8 mouse cellular contexts compared by ENCODE assay signal in the genomic region with DNA sequence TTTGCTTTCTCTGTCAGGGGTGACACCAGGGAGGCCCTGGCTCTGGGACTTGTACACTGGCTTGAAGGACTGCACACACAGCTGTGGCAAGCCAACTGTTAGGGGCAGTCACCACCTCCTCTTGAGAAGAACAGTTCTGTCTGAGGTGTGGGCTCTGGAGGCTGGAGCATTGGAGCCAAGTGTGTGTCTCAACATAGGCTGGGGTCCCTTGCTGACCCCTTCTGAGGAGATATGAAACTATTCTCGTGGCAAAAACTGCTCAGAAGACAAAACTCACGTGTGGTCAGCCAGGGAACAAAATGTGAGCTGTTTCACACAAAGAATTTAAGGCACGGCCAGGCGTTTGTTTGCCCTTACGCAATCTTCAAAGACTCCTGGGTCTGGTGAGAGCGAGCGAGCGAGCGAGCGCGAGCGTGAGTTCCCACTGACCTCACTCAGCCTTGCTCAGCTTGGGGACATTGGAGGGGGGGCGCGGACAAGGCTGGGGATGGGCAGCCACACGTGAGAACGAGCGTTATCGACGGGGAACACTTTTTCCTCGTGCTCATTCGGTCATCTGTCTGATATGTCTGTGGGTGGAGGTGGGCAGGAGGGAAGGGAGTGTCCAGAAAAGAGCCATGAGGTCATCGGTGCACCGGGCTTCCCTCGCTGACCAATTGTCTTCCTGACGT. TPM values are rescaled to one million over a fixed set of nuclear protein-coding genes. Genes with fewer than 3 reads are reported as not detected.
DNase-seq lines count a peak whose midpoint lies in the region; ATAC-seq and TF ChIP-seq lines count a peak whose summit lies in the region.

No protein-coding gene starts in this region.

- peak overlapping the region; percentile 26; the same call in 1 of the 2 replicates for H3K4me2 ChIP-seq in hindbrain, embryonic 12.5 days (replicated peaks)
- peak overlapping the region; percentile 66 for H3K4me2 ChIP-seq in liver, embryonic 15.5 days
- H3K4me2 ChIP-seq in stomach, embryonic 14.5 days (replicated peaks; ENCODE audit: low read depth, low read length), result peak overlapping the region; percentile 35

- DNase-seq in adrenal gland, postnatal 10 days, result peak; percentile 60
- DNase-seq in adrenal gland, postnatal 4 days (ENCODE audit: low spot score in 2 of 2), result no peak
- DNase-seq in ovary, postnatal 14 days (ENCODE audit: low spot score), result no peak

- H3K36me3 ChIP-seq in hindbrain, embryonic 12.5 days, result no peaks in the 10 kb centered on the region
- H3K36me3 ChIP-seq in liver, embryonic 15.5 days (replicated peaks), result no peaks in the 10 kb centered on the region
- no peaks in the 10 kb centered on the region for H3K36me3 ChIP-seq in stomach, embryonic 14.5 days (ENCODE audit: control insufficient read depth, insufficient read depth, low read length)

- no peaks in the 10 kb centered on the region for H3K9me3 ChIP-seq in hindbrain, embryonic 12.5 days (replicated peaks)
- H3K9me3 ChIP-seq in liver, embryonic 15.5 days (replicated peaks), result no peaks in the 10 kb centered on the region
- H3K9me3 ChIP-seq in stomach, embryonic 14.5 days (ENCODE audit: control insufficient read depth, low read depth, low read length), result no peaks in the 10 kb centered on the region

- ATAC-seq in hindbrain, embryonic 12.5 days (ENCODE audit: low FRiP score), result no peak
- ATAC-seq in liver, embryonic 15.5 days (ENCODE audit: insufficient read depth), result peak; percentile 60
- 0 out of 2 replicates have a peak, but pooled peaks have one; percentile 43 for ATAC-seq in stomach, embryonic 14.5 days (ENCODE audit: insufficient number of reproducible peaks, insufficient read depth, low FRiP score, low read depth)
- no peak for ATAC-seq in inflammation-experienced regulatory T-cells, adult 6 months

- no peak for TF ChIP-seq CTCF in bone marrow, adult 2 months (IDR thresholded peaks at IDR 0.05; ENCODE audit: control insufficient read depth, insufficient read depth, low read length)

- H3K9ac ChIP-seq in hindbrain, embryonic 12.5 days, result peak overlapping the region; percentile 27; the same call in 1 of the 2 replicates
- H3K9ac ChIP-seq in liver, embryonic 15.5 days, result 0 out of 2 replicates have a peak overlapping the region, but pooled peaks have one; percentile 6
- H3K9ac ChIP-seq in stomach, embryonic 14.5 days (replicated peaks; ENCODE audit: low read depth, low read length), result no peak overlapping the region

- WGBS in bone marrow, adult 2 months, result 11% methylated on average over 25 of the region's 25 CpGs
- WGBS in hindbrain, embryonic 12.5 days, result 40% methylated on average over 25 of the region's 25 CpGs
- WGBS in liver, embryonic 15.5 days (ENCODE audit: insufficient replicate concordance), result 3% methylated on average over 25 of the region's 25 CpGs
- WGBS in stomach, embryonic 14.5 days, result 31% methylated on average over 25 of the region's 25 CpGs

- H3K27ac ChIP-seq in bone marrow, adult 2 months (ENCODE audit: control insufficient read depth, insufficient read depth, low read depth, low read length, poor library complexity), result no peak overlapping the region
- no peak overlapping the region for H3K27ac ChIP-seq in hindbrain, embryonic 12.5 days
- H3K27ac ChIP-seq in liver, embryonic 15.5 days (replicated peaks), result peak overlapping the region; percentile 61; the same call in 1 of the 2 replicates
- no peak overlapping the region for H3K27ac ChIP-seq in stomach, embryonic 14.5 days (ENCODE audit: low read length)

- no peaks in the 10 kb centered on the region; the same call in 1 of the 2 replicates for H3K4me1 ChIP-seq in bone marrow, adult 2 months (ENCODE audit: control insufficient read depth, insufficient read depth, low read length)
- H3K4me1 ChIP-seq in hindbrain, embryonic 12.5 days, result peaks cover 14% of the 10 kb centered on the region
- H3K4me1 ChIP-seq in liver, embryonic 15.5 days (replicated peaks), result peaks cover 30% of the 10 kb centered on the region
- peaks cover 13% of the 10 kb centered on the region for H3K4me1 ChIP-seq in stomach, embryonic 14.5 days (ENCODE audit: control insufficient read depth, insufficient read depth, low read length)

- no peaks in the 10 kb centered on the region for H3K27me3 ChIP-seq in hindbrain, embryonic 12.5 days
- 0 out of 2 replicates have a peak, but pooled peaks cover 3% of the 10 kb centered on the region for H3K27me3 ChIP-seq in liver, embryonic 15.5 days
- H3K27me3 ChIP-seq in stomach, embryonic 14.5 days (ENCODE audit: control insufficient read depth, insufficient read depth, low read length), result no peaks in the 10 kb centered on the region

- no peak for TF ChIP-seq POLR2A in bone marrow, adult 2 months (IDR thresholded peaks at IDR 0.05; ENCODE audit: borderline replicate concordance, control insufficient read depth, low read depth, low read length)

- H3K4me3 ChIP-seq in bone marrow, adult 2 months (replicated peaks; ENCODE audit: control insufficient read depth, low read depth, low read length), result peak overlapping the region; percentile 37
- no peak overlapping the region for H3K4me3 ChIP-seq in hindbrain, embryonic 12.5 days
- H3K4me3 ChIP-seq in liver, embryonic 15.5 days (replicated peaks), result peak overlapping the region; percentile 38
- H3K4me3 ChIP-seq in stomach, embryonic 14.5 days (ENCODE audit: low read depth, low read length), result no peak overlapping the region

RNA-seq across cellular contexts. Expression of a gene that starts 48.3 kb away (rescaled TPM):
- 1 to 10 TPM; 6.4 to 9.7 TPM for total RNA-seq in adrenal gland, postnatal 10 days (2021)
- total RNA-seq in adrenal gland, postnatal 4 days (2021), result 10 to 100 TPM; 11.0 to 11.7 TPM
- 4.3 and 7.6 TPM in 2 replicates for polyA plus RNA-seq in bone marrow, adult 2 months (2011; ENCODE audit: insufficient read depth, insufficient read length, low replicate concordance, missing spikeins)
- polyA plus RNA-seq in hindbrain, embryonic 12.5 days (2016; fragmentation: Nextera tagmentation; extraction: Ambion mirVana), result 58.7 and 60.2 TPM in 2 replicates
- 0.90 and 0.92 TPM in 2 replicates for polyA plus RNA-seq in liver, embryonic 15.5 days (2015; fragmentation: Nextera tagmentation; extraction: Ambion mirVana)
- 15.2 and 16.0 TPM in 2 replicates for polyA plus RNA-seq in stomach, embryonic 14.5 days (2014; fragmentation: Nextera tagmentation; extraction: Ambion mirVana)
- under 1 TPM; 0.17 to 0.81 (median 0.70) TPM for polyA plus RNA-seq in inflammation-experienced regulatory T-cells, adult 6 months (2017; shearing (Covaris generic))

Comparison
In these comparisons a context has a peak if more than half of its experiments do, and no peak if none do; other contexts are left out.
1. H3K4me3 ChIP-seq: peak in bone marrow, adult 2 months (single experiment) and liver, embryonic 15.5 days (single experiment); none in hindbrain, embryonic 12.5 days (single experiment) and stomach, embryonic 14.5 days (single experiment).
2. ATAC-seq: peak in liver, embryonic 15.5 days (single experiment) and stomach, embryonic 14.5 days (single experiment); none in hindbrain, embryonic 12.5 days (single experiment) and inflammation-experienced regulatory T-cells, adult 6 months (single experiment).
3. Peak in every context shown above with its lines, with median percentiles within 50 percentile points of each other: H3K4me2 ChIP-seq.